Mouse (Mus musculus): ENCODE measurements at regions not wholly inside any gene's neighbourhood (a gene's known extent, or its start where the extent isn't known, plus 50 kb on each side); places are given as distances from the start of the nearest gene placed in this dataset.

DNA sequence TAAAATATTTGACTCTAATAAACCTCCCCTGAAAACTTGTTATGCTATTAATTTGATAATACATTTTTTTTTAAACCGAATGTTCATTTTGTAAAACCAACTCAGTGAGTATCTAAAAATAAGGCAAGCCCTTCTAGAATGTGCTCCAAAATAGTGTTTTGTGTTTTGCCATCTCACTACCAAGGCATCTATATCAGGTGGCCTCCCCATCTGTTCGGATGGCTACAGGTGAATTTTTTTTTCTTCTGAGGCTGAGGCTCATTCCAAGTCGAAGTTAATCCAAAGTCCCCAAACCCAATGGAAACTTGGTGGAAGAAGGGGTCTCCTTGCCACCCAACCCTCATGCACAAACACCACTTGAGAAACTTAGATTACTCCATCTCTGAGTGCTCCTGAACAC is 396.3 kb upstream of the 3110018I06Rik start:
- Histone ChIP-seq H3K9ac (replicated peaks; ENCODE audit: low read length) (no peak overlapping the region), H3K9me3 (ENCODE audit: control insufficient read depth, low read length) (no peaks in the 10 kb centered on the region), H3K4me1 (ENCODE audit: control insufficient read depth, insufficient read depth, low read length) (no peaks in the 10 kb centered on the region), H3K27me3 (ENCODE audit: control insufficient read depth, insufficient read depth, low read length) (no peaks in the 10 kb centered on the region), H3K4me3 (replicated peaks; ENCODE audit: low read depth, low read length) (no peak overlapping the region), H3K4me2 (ENCODE audit: low read length) (no peak overlapping the region), H3K27ac (replicated peaks; ENCODE audit: low read depth, low read length) (no peak overlapping the region), H3K36me3 (ENCODE audit: control insufficient read depth, insufficient read depth, low read length) (no peaks in the 10 kb centered on the region)
- ATAC-seq (ENCODE audit: low FRiP score, low TSS enrichment) (no peak), DNase-seq (no peak)
- 91% methylated on average over 3 of the region's 3 CpGs for WGBS

GRCm38 (mm10) chr12:107093326-107093725 is 395.1 kb upstream of the 3110018I06Rik start:
- DNase-seq = no peak
- no peak overlapping the region for H3K4me2 ChIP-seq (ENCODE audit: low read length)

DNA sequence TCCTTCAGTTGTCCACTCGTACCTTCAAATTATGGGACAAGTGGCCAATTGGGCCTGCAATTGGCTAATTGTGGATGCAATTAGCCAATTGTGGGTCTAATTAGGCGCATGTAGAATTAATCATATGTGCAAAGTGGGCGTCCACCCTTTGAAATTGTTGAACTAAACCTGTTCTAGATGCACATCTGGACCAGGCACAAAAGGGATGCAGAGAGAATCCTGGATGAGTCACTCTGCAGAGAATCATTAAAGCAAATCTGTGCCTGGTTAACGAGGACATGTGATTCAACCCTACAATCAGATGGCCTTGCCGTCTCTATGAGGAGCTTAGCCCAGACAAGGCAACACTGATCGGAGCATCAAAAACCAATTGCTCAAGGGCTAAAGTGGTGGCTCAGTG is 393.0 kb upstream of the 3110018I06Rik start:
- no peak for DNase-seq
- Histone ChIP-seq H3K9ac (replicated peaks; ENCODE audit: low read length) (no peak overlapping the region), H3K27ac (replicated peaks; ENCODE audit: low read depth, low read length) (no peak overlapping the region), H3K4me1 (ENCODE audit: control insufficient read depth, insufficient read depth, low read length) (no peaks in the 10 kb centered on the region), H3K27me3 (ENCODE audit: control insufficient read depth, insufficient read depth, low read length) (no peaks in the 10 kb centered on the region), H3K9me3 (ENCODE audit: control insufficient read depth, low read length) (no peaks in the 10 kb centered on the region), H3K4me3 (replicated peaks; ENCODE audit: low read depth, low read length) (no peak overlapping the region), H3K36me3 (ENCODE audit: control insufficient read depth, insufficient read depth, low read length) (no peaks in the 10 kb centered on the region), H3K4me2 (ENCODE audit: low read length) (no peak overlapping the region)
- no peak for ATAC-seq (ENCODE audit: low FRiP score, low TSS enrichment)
- 78% methylated on average over 6 of the region's 6 CpGs for WGBS

More at GRCm38 (mm10) chr12:107093326-107093725, 395.1 kb upstream of the 3110018I06Rik start:
- no peak overlapping the region for H3K9ac ChIP-seq (replicated peaks; ENCODE audit: low read length)
- no peak overlapping the region for H3K27ac ChIP-seq (replicated peaks; ENCODE audit: low read depth, low read length)
- no peak for ATAC-seq (ENCODE audit: low FRiP score, low TSS enrichment)
- H3K27me3 ChIP-seq (ENCODE audit: control insufficient read depth, insufficient read depth, low read length) = no peaks in the 10 kb centered on the region
- no peaks in the 10 kb centered on the region for H3K9me3 ChIP-seq (ENCODE audit: control insufficient read depth, low read length)
- H3K4me3 ChIP-seq (replicated peaks; ENCODE audit: low read depth, low read length) = no peak overlapping the region
- H3K36me3 ChIP-seq (ENCODE audit: control insufficient read depth, insufficient read depth, low read length) = no peaks in the 10 kb centered on the region
- WGBS = 80% methylated on average over 13 of the region's 13 CpGs
- H3K4me1 ChIP-seq (ENCODE audit: control insufficient read depth, insufficient read depth, low read length) = no peaks in the 10 kb centered on the region

DNA sequence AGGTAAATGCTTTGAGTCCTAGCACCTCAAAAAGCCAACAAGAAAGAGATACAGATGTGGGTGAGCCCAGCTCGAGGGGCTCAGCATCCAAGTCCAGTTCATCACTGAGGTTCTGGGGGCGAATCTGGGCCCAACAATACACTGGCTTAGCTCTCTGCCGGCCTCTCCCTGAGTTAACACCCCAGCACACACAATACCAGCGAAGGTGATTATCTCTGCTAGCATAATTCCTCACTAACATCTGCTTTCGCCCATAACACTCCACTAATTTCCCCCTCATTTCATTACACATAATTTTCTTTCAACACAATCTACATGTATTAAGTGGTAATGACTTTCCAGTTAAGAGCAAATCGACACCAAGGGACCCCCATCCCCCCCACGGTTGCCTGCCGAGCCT is 383.9 kb upstream of the 3110018I06Rik start:
- H3K27ac ChIP-seq (replicated peaks; ENCODE audit: low read depth, low read length) = no peak overlapping the region
- no peak overlapping the region for H3K4me3 ChIP-seq (replicated peaks; ENCODE audit: low read depth, low read length)
- H3K4me2 ChIP-seq (ENCODE audit: low read length) = no peak overlapping the region
- no peaks in the 10 kb centered on the region for H3K36me3 ChIP-seq (ENCODE audit: control insufficient read depth, insufficient read depth, low read length)
- H3K9me3 ChIP-seq (ENCODE audit: control insufficient read depth, low read length) = no peaks in the 10 kb centered on the region
- ATAC-seq (ENCODE audit: low FRiP score, low TSS enrichment) (no peak), DNase-seq (no peak)
- H3K9ac ChIP-seq (replicated peaks; ENCODE audit: low read length) = no peak overlapping the region
- peaks cover 12% of the 10 kb centered on the region; the same call in 1 of the 2 replicates for H3K4me1 ChIP-seq (ENCODE audit: control insufficient read depth, insufficient read depth, low read length)
- WGBS = 53% methylated on average over 8 of the region's 8 CpGs
- no peaks in the 10 kb centered on the region for H3K27me3 ChIP-seq (ENCODE audit: control insufficient read depth, insufficient read depth, low read length)

GRCm38 (mm10) chr12:107105017-107105416 is 383.4 kb upstream of the 3110018I06Rik start:
- ATAC-seq (ENCODE audit: low FRiP score, low TSS enrichment) = no peak
- no peaks in the 10 kb centered on the region for H3K27me3 ChIP-seq (ENCODE audit: control insufficient read depth, insufficient read depth, low read length)
- H3K9me3 ChIP-seq (ENCODE audit: control insufficient read depth, low read length) = no peaks in the 10 kb centered on the region
- H3K36me3 ChIP-seq (ENCODE audit: control insufficient read depth, insufficient read depth, low read length) = no peaks in the 10 kb centered on the region
- DNase-seq = no peak
- no peak overlapping the region; the same call in 1 of the 2 replicates for H3K27ac ChIP-seq (replicated peaks; ENCODE audit: low read depth, low read length)
- no peak overlapping the region for H3K4me3 ChIP-seq (replicated peaks; ENCODE audit: low read depth, low read length)
- no peak overlapping the region for H3K9ac ChIP-seq (replicated peaks; ENCODE audit: low read length)
- H3K4me1 ChIP-seq (ENCODE audit: control insufficient read depth, insufficient read depth, low read length) = peaks cover 12% of the 10 kb centered on the region; the same call in 1 of the 2 replicates
- 74% methylated on average over 11 of the region's 11 CpGs for WGBS
- no peak overlapping the region for H3K4me2 ChIP-seq (ENCODE audit: low read length)

- Histone ChIP-seq H3K36me3 (ENCODE audit: control insufficient read depth, insufficient read depth, low read length) (no peaks in the 10 kb centered on the region), H3K27ac (replicated peaks; ENCODE audit: low read depth, low read length) (peak overlapping the region; percentile 53), H3K4me1 (ENCODE audit: control insufficient read depth, insufficient read depth, low read length) (0 out of 2 replicates have a peak, but pooled peaks cover 5% of the 10 kb centered on the region), H3K9ac (replicated peaks; ENCODE audit: low read length) (no peak overlapping the region; the same call in 1 of the 2 replicates), H3K9me3 (ENCODE audit: control insufficient read depth, low read length) (no peaks in the 10 kb centered on the region), H3K4me3 (replicated peaks; ENCODE audit: low read depth, low read length) (no peak overlapping the region), H3K27me3 (ENCODE audit: control insufficient read depth, insufficient read depth, low read length) (no peaks in the 10 kb centered on the region), H3K4me2 (ENCODE audit: low read length) (peak overlapping the region; percentile 24)
- no peak; the same call in 1 of the 2 replicates for ATAC-seq (ENCODE audit: low FRiP score, low TSS enrichment)
- peak; percentile 69 for DNase-seq
- 48% methylated on average over 18 of the region's 18 CpGs for WGBS
Observed at GRCm38 (mm10) chr12:107111908-107112770, 376.3 kb upstream of the 3110018I06Rik start.

DNA sequence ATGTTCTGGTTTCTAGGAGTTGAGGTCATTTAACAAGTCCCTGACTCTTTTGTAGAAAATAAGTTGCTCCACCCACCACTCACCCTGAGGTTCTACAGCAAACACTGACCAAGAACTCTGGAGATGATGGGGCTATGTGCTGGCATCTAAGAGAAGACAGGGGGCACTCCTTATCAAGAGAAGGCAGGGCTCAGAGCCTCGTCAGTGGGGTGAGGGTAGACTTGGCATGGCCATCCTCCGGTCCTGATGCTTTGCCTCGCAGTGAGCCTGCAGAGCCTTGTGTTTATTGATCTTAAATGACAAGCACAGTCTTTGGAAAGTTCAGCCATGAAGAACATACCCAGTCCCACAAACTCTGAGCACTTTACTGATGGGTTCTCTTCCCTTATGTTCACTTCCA is 370.1 kb upstream of the 3110018I06Rik start:
- 81% methylated on average over 3 of the region's 3 CpGs for WGBS
- H3K4me3 ChIP-seq (replicated peaks; ENCODE audit: low read depth, low read length) = no peak overlapping the region
- H3K9me3 ChIP-seq (ENCODE audit: control insufficient read depth, low read length) = no peaks in the 10 kb centered on the region
- no peak for ATAC-seq (ENCODE audit: low FRiP score, low TSS enrichment)
- no peak overlapping the region for H3K9ac ChIP-seq (replicated peaks; ENCODE audit: low read length)
- no peaks in the 10 kb centered on the region for H3K4me1 ChIP-seq (ENCODE audit: control insufficient read depth, insufficient read depth, low read length)
- DNase-seq = no peak
- no peaks in the 10 kb centered on the region for H3K27me3 ChIP-seq (ENCODE audit: control insufficient read depth, insufficient read depth, low read length)
- H3K27ac ChIP-seq (replicated peaks; ENCODE audit: low read depth, low read length) = no peak overlapping the region
- H3K36me3 ChIP-seq (ENCODE audit: control insufficient read depth, insufficient read depth, low read length) = no peaks in the 10 kb centered on the region
- no peak overlapping the region for H3K4me2 ChIP-seq (ENCODE audit: low read length)

DNA sequence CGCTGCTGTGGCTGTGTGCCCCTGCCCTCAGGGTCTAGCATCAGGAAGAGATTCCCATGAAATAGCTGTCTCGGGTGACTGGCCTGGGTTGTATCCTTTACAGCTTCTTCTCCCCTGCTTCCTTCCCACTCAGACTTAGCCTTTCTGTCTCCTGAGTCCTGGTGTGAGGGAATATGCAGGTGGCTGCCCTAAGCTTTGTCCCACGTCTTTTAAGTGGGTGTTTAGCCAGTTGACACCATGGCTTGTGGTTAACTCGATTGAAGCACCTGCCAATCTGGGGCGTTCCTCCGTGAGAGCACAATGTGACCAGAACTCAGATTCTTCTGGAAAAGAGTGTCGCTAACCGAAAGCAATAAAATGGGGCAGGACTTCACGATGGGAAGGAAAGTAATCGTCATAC is 369.4 kb upstream of the 3110018I06Rik start:
- H3K36me3 ChIP-seq (ENCODE audit: control insufficient read depth, insufficient read depth, low read length) = no peaks in the 10 kb centered on the region

More for the DNA sequence above, 369.4 kb upstream of the 3110018I06Rik start:
- H3K9me3 ChIP-seq (ENCODE audit: control insufficient read depth, low read length) = no peaks in the 10 kb centered on the region
- no peak overlapping the region for H3K4me2 ChIP-seq (ENCODE audit: low read length)
- 79% methylated on average over 10 of the region's 10 CpGs for WGBS
- no peaks in the 10 kb centered on the region for H3K27me3 ChIP-seq (ENCODE audit: control insufficient read depth, insufficient read depth, low read length)
- no peak overlapping the region for H3K4me3 ChIP-seq (replicated peaks; ENCODE audit: low read depth, low read length)
- no peak overlapping the region for H3K9ac ChIP-seq (replicated peaks; ENCODE audit: low read length)
- no peak overlapping the region for H3K27ac ChIP-seq (replicated peaks; ENCODE audit: low read depth, low read length)
- ATAC-seq (ENCODE audit: low FRiP score, low TSS enrichment) (no peak), DNase-seq (no peak)
- no peaks in the 10 kb centered on the region for H3K4me1 ChIP-seq (ENCODE audit: control insufficient read depth, insufficient read depth, low read length)

Data from midbrain, embryonic 14.5 days (tissue).